Mouse (Mus musculus) testis, adult 2 months (tissue): Measurements from ENCODE around the gene Surf6.

ENCODE experiments used
- CTCF ChIP-seq: fragments of 200-500 bp; IDR thresholded peaks from 2 replicates; pipeline ENCODE4 v1.5.1; 2012; ENCODE audit warnings: low read depth, mild to moderate bottlenecking, inconsistent platforms, low read length, moderate library complexity; ENCODE audit not compliant: control insufficient read depth, insufficient read depth, insufficient replicate concordance
- POLR2A ChIP-seq: fragments of 200-500 bp; IDR thresholded peaks from 2 replicates; pipeline ENCODE4 v1.6.1; 2012; ENCODE audit warnings: low read depth, mild to moderate bottlenecking, inconsistent platforms, low read length, moderate library complexity; ENCODE audit not compliant: control insufficient read depth

- TF ChIP-seq POLR2A: no peak
- TF ChIP-seq CTCF: no peak
Measured at GRCm38 (mm10) chr2:26905936-26906335, 3.3 kb upstream of the Surf6 start.
